Mouse (Mus musculus): ENCODE results near the gene Mis12. TPM values are rescaled to one million over a fixed set of nuclear protein-coding genes. Genes with fewer than 3 reads are reported as not detected.

Mis12 gene
- total and polyA plus RNA-seq, 3 experiments, result 23.4 to 36.3 (median 35.6) TPM

- Histone ChIP-seq H3K9me3 (replicated peaks; ENCODE audit: low read length) (no peaks in the 10 kb centered on the region), H3K9ac (ENCODE audit: insufficient read depth, low read depth) (peak overlapping the region; percentile 13; the same call in 1 of the 2 replicates), H3K4me3 (replicated peaks in 1 of 3; ENCODE audit: low read depth in 2 of 3, low read length in 2 of 3, poor library complexity in 1 of 3) (no peak overlapping the region), H3K4me2 (ENCODE audit: insufficient read depth, low read depth, poor library complexity, severe bottlenecking) (0 out of 2 replicates have a peak overlapping the region, but pooled peaks have one; percentile 44), H3K36me3 (replicated peaks in 1 of 2; ENCODE audit: control insufficient read depth in 1 of 2, insufficient read depth in 1 of 2, low read length in 1 of 2) (peaks cover 17 to 60% of the 10 kb centered on the region in 2 experiments), H3K4me1 (ENCODE audit: control insufficient read depth in 1 of 2, insufficient read depth in 2 of 2) (peaks cover 8 to 47% of the 10 kb centered on the region in 2 experiments), H3K27ac (ENCODE audit: insufficient read depth, low read depth) (no peak overlapping the region), H3K27me3 (replicated peaks) (no peaks in the 10 kb centered on the region), H3K79me2 (replicated peaks; ENCODE audit: control insufficient read depth, extremely low read depth, insufficient read depth, poor library complexity, severe bottlenecking) (peaks cover 64% of the 10 kb centered on the region)
- dilution Hi-C loops (cut with MboI; ENCODE audit: extremely low pct_ligation_motif_present, extremely low pct_unique_long_range_greater_than_20kb, low sequenced_read_pairs) (no loop called here), in situ Hi-C loops (cut with MboI; ENCODE audit: low pct_ligation_motif_present, low pct_unique_long_range_greater_than_20kb, low sequenced_read_pairs) (no loop called here)
- no peak for DNase-seq (ENCODE audit: extremely low read depth)
- no peak for TF ChIP-seq SMC3 (IDR thresholded peaks at IDR 0.05; ENCODE audit: low read depth, low read length)
- no peak for TF ChIP-seq CHD2 (IDR thresholded peaks at IDR 0.05; ENCODE audit: low read length)
- no peak for TF ChIP-seq KAT2A (IDR thresholded peaks at IDR 0.05; ENCODE audit: insufficient replicate concordance, low read length)
- TF ChIP-seq TCF12 (IDR thresholded peaks at IDR 0.05; ENCODE audit: low read depth, low read length), result no peak
- no peak for TF ChIP-seq EP300 (IDR thresholded peaks at IDR 0.05; ENCODE audit: low read length)
Observed at GRCm38 (mm10) chr11:71017051-71017450, 2.4 kb upstream of the Mis12 start.

GRCm38 (mm10) chr11:71018416-71019200, 803 bp upstream of the Mis12 start:
- in situ Hi-C loops (cut with MboI; ENCODE audit: low pct_ligation_motif_present, low pct_unique_long_range_greater_than_20kb, low sequenced_read_pairs), result no loop called here
- peak overlapping the region; percentile 71 for H3K27ac ChIP-seq (ENCODE audit: insufficient read depth, low read depth)

More at GRCm38 (mm10) chr11:71018416-71019200, 803 bp upstream of the Mis12 start:
- H3K4me1 ChIP-seq (ENCODE audit: control insufficient read depth in 1 of 2, insufficient read depth in 2 of 2), result peaks cover 8 to 62% of the 10 kb centered on the region in 2 experiments
- H3K4me3 ChIP-seq (replicated peaks in 1 of 3; ENCODE audit: low read depth in 2 of 3, low read length in 2 of 3, poor library complexity in 1 of 3), result peak overlapping the region; percentile 80 to 92 (median 87)
- H3K9me3 ChIP-seq (replicated peaks; ENCODE audit: low read length), result no peaks in the 10 kb centered on the region
- H3K9ac ChIP-seq (ENCODE audit: insufficient read depth, low read depth), result peak overlapping the region; percentile 93
- DNase-seq (ENCODE audit: extremely low read depth), result no peak
- TF ChIP-seq MEF2A (IDR thresholded peaks at IDR 0.05; ENCODE audit: borderline replicate concordance, low read depth, low read length) (peak; percentile 17; the same call in 1 of the 2 replicates), SIN3A (IDR thresholded peaks at IDR 0.05; ENCODE audit: low read length) (peak; percentile 95), ZNF384 (IDR thresholded peaks at IDR 0.05; ENCODE audit: low read depth, low read length) (no peak), USF2 (conservative IDR thresholded peaks at IDR 0.05; ENCODE audit: low read depth, low read length) (peak; percentile 87), KAT2A (IDR thresholded peaks at IDR 0.05; ENCODE audit: insufficient replicate concordance, low read length) (no peak), PAX5 (IDR thresholded peaks at IDR 0.05; ENCODE audit: low read length) (no peak), POLR2A (IDR thresholded peaks at IDR 0.05; ENCODE audit: low read depth, low read length) (no peak), EP300 (IDR thresholded peaks at IDR 0.05; ENCODE audit: low read length) (peak; percentile 46; the same call in 1 of the 2 replicates), CHD1 (IDR thresholded peaks at IDR 0.05; ENCODE audit: low read depth, low read length) (0 out of 2 replicates have a peak, but pooled peaks have one; percentile 85), POLR2AphosphoS2 (IDR thresholded peaks at IDR 0.05; ENCODE audit: low read depth, low read length) (0 out of 2 replicates have a peak, but pooled peaks have one; percentile 5), NELFE (IDR thresholded peaks at IDR 0.05; ENCODE audit: low read depth, low read length) (no peak; the same call in 1 of the 2 replicates), IRF4 (IDR thresholded peaks at IDR 0.05; ENCODE audit: low read depth, low read length) (no peak; the same call in 1 of the 2 replicates), MYC (IDR thresholded peaks at IDR 0.05; ENCODE audit: low read depth, low read length) (peak; percentile 88), MAX (IDR thresholded peaks at IDR 0.05; ENCODE audit: low read length) (peak; percentile 90), MAZ (IDR thresholded peaks at IDR 0.05; ENCODE audit: low read depth, low read length) (peak; percentile 14; the same call in 1 of the 2 replicates), UBTF (IDR thresholded peaks at IDR 0.05; ENCODE audit: low read depth, low read length) (peak; percentile 70; the same call in 1 of the 2 replicates), TBP (conservative IDR thresholded peaks at IDR 0.05; ENCODE audit: low read depth, low read length) (0 out of 2 replicates have a peak, but pooled peaks have one; percentile 10), SMC3 (IDR thresholded peaks at IDR 0.05; ENCODE audit: low read depth, low read length) (no peak), BHLHE40 (IDR thresholded peaks at IDR 0.05; ENCODE audit: low read depth, low read length) (peak; percentile 36), E2F4 (IDR thresholded peaks at IDR 0.05; ENCODE audit: insufficient replicate concordance, low read depth, low read length) (no peak), MXI1 (IDR thresholded peaks at IDR 0.05; ENCODE audit: low read depth, low read length) (peak; percentile 90), CHD2 (IDR thresholded peaks at IDR 0.05; ENCODE audit: low read length) (no peak), RCOR1 (conservative IDR thresholded peaks at IDR 0.05; ENCODE audit: low read depth, low read length) (no peak; the same call in 1 of the 2 replicates), USF1 (IDR thresholded peaks at IDR 0.05; ENCODE audit: low read depth, low read length) (peak; percentile 81), TCF12 (IDR thresholded peaks at IDR 0.05; ENCODE audit: low read depth, low read length) (no peak), MAFK (IDR thresholded peaks at IDR 0.05; ENCODE audit: insufficient replicate concordance, low read length) (no peak), ETS1 (conservative IDR thresholded peaks at IDR 0.05; ENCODE audit: low read depth, low read length) (no peak), RAD21 (IDR thresholded peaks at IDR 0.05; ENCODE audit: low read depth, low read length) (no peak)
- H3K27me3 ChIP-seq (replicated peaks), result no peaks in the 10 kb centered on the region
- dilution Hi-C loops (cut with MboI; ENCODE audit: extremely low pct_ligation_motif_present, extremely low pct_unique_long_range_greater_than_20kb, low sequenced_read_pairs), result no loop called here
- peaks cover 14 to 60% of the 10 kb centered on the region in 2 experiments for H3K36me3 ChIP-seq (replicated peaks in 1 of 2; ENCODE audit: control insufficient read depth in 1 of 2, insufficient read depth in 1 of 2, low read length in 1 of 2)
- H3K79me2 ChIP-seq (replicated peaks; ENCODE audit: control insufficient read depth, extremely low read depth, insufficient read depth, poor library complexity, severe bottlenecking), result peaks cover 77% of the 10 kb centered on the region
- H3K4me2 ChIP-seq (ENCODE audit: insufficient read depth, low read depth, poor library complexity, severe bottlenecking), result peak overlapping the region; percentile 91
